Mouse (Mus musculus) kidney, embryonic 16.5 days (tissue): ENCODE data around the gene Eno2. TPM values are rescaled to one million over a fixed set of nuclear protein-coding genes. Genes with fewer than 3 reads are reported as not detected.

ENCODE experiments used
- ATAC-seq: fragments of 200-750 bp; cut with Nextera tagmentation; 2 replicates; pipeline ENCODE4 v1.8.0; 2017; ENCODE audit warnings: moderate TSS enrichment; ENCODE audit not compliant: low FRiP score, low TSS enrichment
- H3K27ac ChIP-seq: fragments of 300-500 bp; sonication (generic); 2 replicates; pipeline ENCODE4 v1.5.1; 2014; ENCODE audit warnings: low read length
- H3K27me3 ChIP-seq: fragments of 300-500 bp; sonication (generic); 2 replicates; pipeline ENCODE4 v1.6.1; 2014; ENCODE audit warnings: low read length, control low read depth, mixed read lengths; ENCODE audit not compliant: insufficient read depth
- H3K36me3 ChIP-seq: fragments of 300-500 bp; sonication (generic); 2 replicates; pipeline ENCODE4 v1.6.1; 2014; ENCODE audit warnings: low read length, control low read depth, mixed read lengths; ENCODE audit not compliant: insufficient read depth
- H3K4me1 ChIP-seq: fragments of 300-500 bp; sonication (generic); 2 replicates; pipeline ENCODE4 v1.6.1; 2014; ENCODE audit warnings: low read length, control low read depth, mixed read lengths; ENCODE audit not compliant: insufficient read depth
- H3K4me2 ChIP-seq: fragments of 300-500 bp; sonication (generic); replicated peaks from 2 replicates; pipeline ENCODE4 v1.6.1; 2014; ENCODE audit warnings: low read depth, low read length
- H3K4me3 ChIP-seq: fragments of 300-500 bp; sonication (generic); 2 replicates; pipeline ENCODE4 v1.5.1; 2014; ENCODE audit warnings: mild to moderate bottlenecking, low read length
- H3K9ac ChIP-seq: fragments of 300-500 bp; sonication (generic); replicated peaks from 2 replicates; pipeline ENCODE4 v1.6.1; 2014; ENCODE audit warnings: low read length
- H3K9me3 ChIP-seq: fragments of 300-500 bp; sonication (generic); 2 replicates; pipeline ENCODE4 v1.6.1; 2016; ENCODE audit warnings: low read length, control low read depth
- WGBS: fragments of 180-500 bp; shearing (Covaris S2); extraction: QIAGEN DNeasy Blood & Tissue Kit; methylation state at CpG from one replicate; pipeline ENCODE4 v1.1.7; 2014; 5-methylcytosine and 5-hydroxymethylcytosine counted together
- polyA plus RNA-seq: library from polyadenylated mRNA; unstranded; fragments of >200 nt; fragmentation: Nextera tagmentation; extraction: Ambion mirVana; gene quantifications from 2 replicates; pipeline ENCODE4 v1.2.1, GENCODE M21; 2015

Gene Eno2
- polyA plus RNA-seq, 1 experiment from 2014 or later, result 10.9 TPM

DNA sequence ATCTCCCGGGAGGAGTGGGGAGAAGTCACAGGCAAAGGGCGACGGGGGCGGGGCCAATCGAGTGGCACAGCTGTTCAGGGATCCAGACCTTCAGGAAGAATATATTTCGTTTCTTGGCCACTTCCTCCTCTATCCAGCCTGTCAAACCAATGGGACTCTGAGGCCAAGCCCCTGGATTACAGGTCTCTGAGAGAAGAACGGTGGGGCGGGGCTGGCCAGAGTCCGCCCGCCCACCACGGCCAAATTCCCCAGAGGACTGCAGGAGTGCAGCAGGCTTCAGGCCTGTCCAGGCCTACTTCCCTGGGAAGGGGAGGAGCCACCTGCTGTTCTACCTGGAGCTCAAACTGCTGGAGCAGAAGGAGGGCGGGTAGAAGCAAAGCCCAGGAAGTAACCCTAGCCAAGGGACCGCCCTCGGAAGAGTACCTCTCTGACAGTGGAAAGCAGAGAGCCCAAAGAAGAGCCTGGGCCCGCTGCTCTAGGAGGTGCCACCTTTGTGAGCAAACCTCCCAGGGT lies 30.9 kb downstream of the Eno2 start, which contains the start of gene Ptpn6:
Gene Ptpn6, minus strand, starts transcription at position 204 of the 513 bp plus-strand sequence.
- Histone ChIP-seq H3K9ac (peak within 1 kb of the TSS; percentile 45; the same call in 1 of the 2 replicates), H3K27me3 (no peaks in the 10 kb centered on the region), H3K4me1 (peaks cover 29% of the 10 kb centered on the region), H3K9me3 (no peaks in the 10 kb centered on the region), H3K4me3 (peak within 1 kb of the TSS; percentile 19; the same call in 1 of the 2 replicates), H3K4me2 (peak within 1 kb of the TSS; percentile 33), H3K36me3 (peaks cover 12% of the 10 kb centered on the region; the same call in 1 of the 2 replicates), H3K27ac (peak within 1 kb of the TSS; percentile 99)
- peak; percentile 75 for ATAC-seq
- 15% methylated on average over 12 of the region's 15 CpGs for WGBS

DNA sequence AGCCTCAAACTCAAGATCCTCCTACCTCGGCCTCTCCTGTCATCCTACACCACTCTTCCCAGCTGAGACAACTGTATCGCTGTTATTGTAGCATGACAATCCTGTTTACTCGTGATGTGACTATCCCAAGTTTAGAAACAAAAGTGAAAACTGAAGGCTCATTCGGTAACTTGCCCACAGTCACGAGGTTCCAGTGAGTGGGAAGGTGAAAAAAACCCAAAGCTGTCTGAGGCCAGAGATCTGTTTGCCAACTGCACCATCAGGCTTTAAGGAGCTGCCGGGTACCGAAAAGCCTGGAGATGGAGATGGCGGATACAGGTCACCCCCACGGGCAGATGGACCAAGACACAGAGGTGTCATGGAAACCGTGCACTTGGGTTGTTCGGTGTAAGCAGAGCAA lies 32.4 kb downstream of the Eno2 start:
- no peak for ATAC-seq
- Histone ChIP-seq H3K9ac (no peak overlapping the region), H3K4me2 (no peak overlapping the region), H3K36me3 (0 out of 2 replicates have a peak, but pooled peaks cover 3% of the 10 kb centered on the region), H3K27me3 (no peaks in the 10 kb centered on the region), H3K27ac (no peak overlapping the region), H3K4me1 (peaks cover 37% of the 10 kb centered on the region), H3K9me3 (no peaks in the 10 kb centered on the region), H3K4me3 (no peak overlapping the region)
- 83% methylated on average over 11 of the region's 11 CpGs for WGBS

DNA sequence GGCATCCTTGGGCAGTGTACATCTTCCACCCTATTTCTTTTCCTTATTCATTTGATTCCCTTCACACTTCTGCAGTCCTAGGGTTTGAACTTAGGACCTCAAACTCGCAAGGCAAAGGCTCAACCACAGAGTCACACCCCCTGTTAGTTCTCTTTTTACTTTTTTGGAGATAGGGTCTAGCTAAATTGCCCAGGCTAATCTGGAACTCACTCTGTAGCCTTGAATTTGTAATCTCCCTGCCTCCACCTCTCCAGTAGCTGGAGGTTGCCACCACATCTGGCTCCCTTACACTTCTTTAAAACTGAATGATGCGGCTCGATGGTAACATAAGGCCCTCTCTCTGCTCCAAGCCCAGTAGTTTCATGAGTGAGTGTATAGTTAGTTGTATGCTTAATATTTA lies 35.1 kb downstream of the Eno2 start:
- Histone ChIP-seq H3K4me2 (no peak overlapping the region), H3K27me3 (no peaks in the 10 kb centered on the region), H3K36me3 (0 out of 2 replicates have a peak, but pooled peaks cover 3% of the 10 kb centered on the region), H3K9me3 (no peaks in the 10 kb centered on the region), H3K4me3 (no peak overlapping the region), H3K27ac (no peak overlapping the region), H3K4me1 (peaks cover 23% of the 10 kb centered on the region), H3K9ac (no peak overlapping the region)
- ATAC-seq, result no peak
- WGBS, result 87% methylated on average over 3 of the region's 3 CpGs

GRCm38 (mm10) chr6:124732476-124733370 lies 36.8 kb downstream of the Eno2 start:
- Histone ChIP-seq H3K4me1 (peaks cover 9% of the 10 kb centered on the region), H3K27me3 (no peaks in the 10 kb centered on the region), H3K4me2 (peak overlapping the region; percentile 22; the same call in 1 of the 2 replicates), H3K9me3 (no peaks in the 10 kb centered on the region), H3K9ac (peak overlapping the region; percentile 55), H3K4me3 (no peak overlapping the region), H3K36me3 (no peaks in the 10 kb centered on the region), H3K27ac (peak overlapping the region; percentile 15; the same call in 1 of the 2 replicates)
- peak; percentile 63 for ATAC-seq
- WGBS, result 40% methylated on average over 19 of the region's 19 CpGs

DNA sequence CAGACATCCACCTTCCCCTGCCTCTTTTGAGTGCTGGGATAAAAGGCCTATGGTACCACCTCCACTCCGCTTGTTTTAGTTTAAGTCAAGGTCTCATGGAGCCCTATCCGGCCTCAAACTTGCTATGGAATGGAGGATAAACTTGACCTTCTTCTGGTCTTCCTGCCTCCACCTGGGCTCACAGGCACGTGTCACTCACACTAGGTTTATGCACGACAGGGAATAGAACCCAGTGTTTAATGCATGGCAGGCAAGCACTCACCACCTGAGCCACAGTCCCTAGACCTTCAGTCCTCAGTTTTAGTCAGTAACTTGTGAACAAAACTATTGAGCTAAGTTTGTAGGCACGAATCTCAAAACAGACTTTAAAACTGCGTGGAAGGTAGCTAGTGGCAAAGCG lies 38.4 kb downstream of the Eno2 start:
- Histone ChIP-seq H3K27ac (no peak overlapping the region), H3K4me2 (no peak overlapping the region), H3K9ac (no peak overlapping the region), H3K36me3 (no peaks in the 10 kb centered on the region), H3K4me1 (peaks cover 9% of the 10 kb centered on the region), H3K4me3 (no peak overlapping the region), H3K9me3 (no peaks in the 10 kb centered on the region), H3K27me3 (no peaks in the 10 kb centered on the region)
- 87% methylated on average over 7 of the region's 7 CpGs for WGBS
- ATAC-seq, result no peak

DNA sequence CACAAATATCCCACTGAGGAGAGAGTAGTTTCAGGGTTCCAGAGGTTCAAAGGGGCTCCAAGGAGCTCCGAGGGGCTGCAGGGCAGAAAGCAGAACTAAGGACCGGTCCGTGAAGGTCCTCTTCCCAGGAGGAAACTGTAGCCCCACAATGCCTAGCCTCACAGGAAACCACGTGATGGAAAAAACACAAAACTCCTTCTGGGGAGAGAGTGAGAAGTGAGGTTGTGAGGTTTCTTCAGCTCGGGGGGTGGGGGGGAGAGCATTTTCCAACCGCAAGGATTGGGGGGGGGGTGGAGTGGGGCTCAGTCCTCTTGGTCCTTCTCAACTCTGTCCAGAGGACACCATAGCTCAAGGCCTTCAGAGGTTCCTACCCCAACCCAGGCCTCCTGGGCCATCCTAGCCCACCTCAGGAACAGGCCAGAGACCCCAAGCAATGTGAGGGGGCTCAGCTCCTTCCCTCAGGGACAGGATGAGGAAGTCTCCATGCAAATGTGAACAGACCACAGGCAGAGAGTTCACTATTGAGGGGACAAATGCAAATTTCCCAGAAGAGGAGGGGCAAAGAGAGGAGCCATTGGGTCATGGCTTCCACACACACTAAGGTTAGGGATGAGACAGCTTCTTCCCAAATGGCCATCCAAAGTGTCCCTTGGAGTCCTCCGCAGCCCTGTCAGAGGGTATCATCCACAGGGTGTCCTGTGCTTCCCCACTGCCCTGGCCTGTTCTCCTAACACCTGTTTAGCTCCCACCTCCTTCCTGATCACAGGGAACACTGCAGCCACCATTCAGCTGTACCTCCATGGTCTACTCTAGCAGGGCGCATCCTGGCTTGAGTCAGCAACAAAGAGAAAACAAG lies 39.4 kb downstream of the Eno2 start:
- H3K9me3 ChIP-seq, result no peaks in the 10 kb centered on the region
- peaks cover 9% of the 10 kb centered on the region for H3K4me1 ChIP-seq
- H3K4me3 ChIP-seq, result no peak overlapping the region
- no peaks in the 10 kb centered on the region for H3K27me3 ChIP-seq
- H3K36me3 ChIP-seq, result no peaks in the 10 kb centered on the region
- no peak overlapping the region for H3K27ac ChIP-seq
- no peak for ATAC-seq
- no peak overlapping the region for H3K9ac ChIP-seq
- WGBS, result 81% methylated on average over 8 of the region's 8 CpGs
- no peak overlapping the region for H3K4me2 ChIP-seq

DNA sequence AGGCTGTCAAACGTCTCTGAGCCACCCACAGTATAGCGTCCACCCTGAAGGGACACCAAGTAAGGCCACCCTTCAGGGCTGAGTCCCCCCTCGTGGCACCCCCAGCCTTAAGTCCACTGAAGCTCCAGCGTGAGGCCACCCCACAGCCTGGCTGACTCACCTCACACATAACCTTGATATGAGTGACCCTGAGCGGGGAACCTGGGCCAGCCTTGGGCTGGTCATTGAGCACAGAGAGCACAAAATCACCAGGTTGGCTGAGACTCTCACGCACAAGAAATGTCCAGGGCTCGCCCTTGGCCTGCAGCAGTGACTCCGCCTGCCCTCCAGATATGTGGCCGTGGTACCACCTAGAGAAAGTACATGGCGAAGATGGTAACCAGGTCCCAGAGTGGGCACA lies 40.9 kb downstream of the Eno2 start:
- 92% methylated on average over 10 of the region's 10 CpGs for WGBS
- Histone ChIP-seq H3K4me2 (no peak overlapping the region), H3K4me3 (no peak overlapping the region), H3K27ac (no peak overlapping the region), H3K9ac (no peak overlapping the region), H3K4me1 (peaks cover 9% of the 10 kb centered on the region), H3K9me3 (no peaks in the 10 kb centered on the region), H3K36me3 (no peaks in the 10 kb centered on the region), H3K27me3 (no peaks in the 10 kb centered on the region)
- ATAC-seq, result no peak

- no peak overlapping the region for H3K9ac ChIP-seq
- no peak overlapping the region for H3K4me3 ChIP-seq
- no peak overlapping the region for H3K27ac ChIP-seq
- H3K4me1 ChIP-seq, result no peaks in the 10 kb centered on the region
- no peaks in the 10 kb centered on the region for H3K9me3 ChIP-seq
- H3K36me3 ChIP-seq, result no peaks in the 10 kb centered on the region
- WGBS, result 84% methylated on average over 10 of the region's 10 CpGs
- H3K4me2 ChIP-seq, result no peak overlapping the region
- ATAC-seq, result no peak
- H3K27me3 ChIP-seq, result no peaks in the 10 kb centered on the region
Measured at GRCm38 (mm10) chr6:124724472-124724871, 45.0 kb downstream of the Eno2 start.

GRCm38 (mm10) chr6:124723541-124723940 lies 45.9 kb downstream of the Eno2 start:
- Histone ChIP-seq H3K4me1 (no peaks in the 10 kb centered on the region), H3K4me3 (no peak overlapping the region), H3K27ac (no peak overlapping the region), H3K4me2 (no peak overlapping the region), H3K36me3 (no peaks in the 10 kb centered on the region), H3K9me3 (no peaks in the 10 kb centered on the region), H3K9ac (no peak overlapping the region), H3K27me3 (no peaks in the 10 kb centered on the region)
- ATAC-seq, result no peak
- WGBS, result 73% methylated on average over 8 of the region's 8 CpGs
